Mouse (Mus musculus) heart, postnatal 25 days (tissue): Measurements from ENCODE around the gene Cspg4. TPM values are rescaled to one million over a fixed set of nuclear protein-coding genes. Genes with fewer than 3 reads are reported as not detected.

ENCODE experiments used
- DNase-seq: peaks from one replicate; pipeline ENCODE4 v3.0.0; 2022; ENCODE audit warnings: low spot score
- intact Hi-C: fragments of 180-260 bp; cut with DNase I; formaldehyde crosslinking; loops from one replicate; pipeline ENCODE4 v1.15.1; 2025
- total RNA-seq, 2 experiments: library from RNA; stranded (reverse); gene quantifications; 2 replicates each; pipeline ENCODE4 v1.2.3; 2021

Gene Cspg4
- total RNA-seq, 2 experiments from 2014 or later: 15.2 to 20.4 TPM

- peak; percentile 31 for DNase-seq
- intact Hi-C loops: loop anchor here (2.0 kb wide), 1 partner anchor 16 kb away; no protein-coding TSS in a partner anchor
Measured at GRCm38 (mm10) chr9:56860486-56861269, 4.2 kb upstream of the Cspg4 start.

- intact Hi-C loops: no loop called here
- DNase-seq: no peak
Measured at GRCm38 (mm10) chr9:56862863-56863262, 2.0 kb upstream of the Cspg4 start.

GRCm38 (mm10) chr9:56864216-56864729, 560 bp upstream of the Cspg4 start, which contains the start of gene Odf3l1:
Odf3l1 (minus strand) TSS chr9:56864679.
- DNase-seq: no peak
- intact Hi-C loops: loop anchor here (2.0 kb wide), 1 partner anchor 25 kb away; no protein-coding TSS in a partner anchor

- DNase-seq: no peak
- intact Hi-C loops: loop anchor here (2.0 kb wide), 1 partner anchor 23 kb away; no protein-coding TSS in a partner anchor
Measured at GRCm38 (mm10) chr9:56865673-56866400, 1.0 kb downstream of the Cspg4 start.

- intact Hi-C loops: no loop called here
- DNase-seq: no peak
Measured at GRCm38 (mm10) chr9:56866430-56866829, 1.6 kb downstream of the Cspg4 start.

GRCm38 (mm10) chr9:56868292-56868691, 3.5 kb downstream of the Cspg4 start:
- intact Hi-C loops: no loop called here
- no peak for DNase-seq

GRCm38 (mm10) chr9:56869552-56869951, 4.7 kb downstream of the Cspg4 start:
- intact Hi-C loops: no loop called here
- no peak for DNase-seq

GRCm38 (mm10) chr9:56870778-56871177, 5.9 kb downstream of the Cspg4 start:
- intact Hi-C loops: no loop called here
- no peak for DNase-seq

GRCm38 (mm10) chr9:56871191-56871590, 6.4 kb downstream of the Cspg4 start:
- intact Hi-C loops: no loop called here
- DNase-seq: peak; percentile 49

- no peak for DNase-seq
- intact Hi-C loops: no loop called here
Measured at GRCm38 (mm10) chr9:56872105-56872903, 7.5 kb downstream of the Cspg4 start.

GRCm38 (mm10) chr9:56873097-56873496, 8.3 kb downstream of the Cspg4 start:
- intact Hi-C loops: no loop called here
- no peak for DNase-seq

GRCm38 (mm10) chr9:56876784-56877183, 12.0 kb downstream of the Cspg4 start:
- no peak for DNase-seq

GRCm38 (mm10) chr9:56877284-56877683, 12.5 kb downstream of the Cspg4 start:
- intact Hi-C loops: no loop called here
- DNase-seq: no peak

More at GRCm38 (mm10) chr9:56876784-56877183, 12.0 kb downstream of the Cspg4 start:
- intact Hi-C loops: no loop called here

GRCm38 (mm10) chr9:56880790-56881189, 16.0 kb downstream of the Cspg4 start:
- intact Hi-C loops: no loop called here
- DNase-seq: no peak

GRCm38 (mm10) chr9:56881539-56882082, 16.8 kb downstream of the Cspg4 start:
- DNase-seq: no peak
- intact Hi-C loops: no loop called here

- DNase-seq: no peak
- intact Hi-C loops: no loop called here
Measured at GRCm38 (mm10) chr9:56882283-56882682, 17.4 kb downstream of the Cspg4 start.

- intact Hi-C loops: no loop called here
- no peak for DNase-seq
Measured at GRCm38 (mm10) chr9:56882818-56883217, 18.0 kb downstream of the Cspg4 start.

- DNase-seq: no peak
- intact Hi-C loops: no loop called here
Measured at GRCm38 (mm10) chr9:56883470-56883869, 18.6 kb downstream of the Cspg4 start.

- intact Hi-C loops: no loop called here
Measured at GRCm38 (mm10) chr9:56884328-56884727, 19.5 kb downstream of the Cspg4 start.

GRCm38 (mm10) chr9:56886113-56886512, 21.3 kb downstream of the Cspg4 start:
- no peak for DNase-seq
- intact Hi-C loops: no loop called here

More at GRCm38 (mm10) chr9:56884328-56884727, 19.5 kb downstream of the Cspg4 start:
- no peak for DNase-seq
